Mouse (Mus musculus) ES-Bruce4 (cell line): ENCODE results near the gene Hs3st2. TPM values are rescaled to one million over a fixed set of nuclear protein-coding genes. Genes with fewer than 3 reads are reported as not detected.

Experiments used
- H3K27ac ChIP-seq: 2 replicates; pipeline ENCODE4 v1.5.1; 2012; ENCODE audit warnings: low read length, inconsistent platforms; ENCODE audit not compliant: insufficient read depth
- H3K27me3 ChIP-seq: 2 replicates; pipeline ENCODE4 v1.6.1; 2012; ENCODE audit warnings: mild to moderate bottlenecking, low read length, inconsistent platforms; ENCODE audit not compliant: control insufficient read depth, poor library complexity, insufficient read depth, severe bottlenecking
- H3K36me3 ChIP-seq: 2 replicates; pipeline ENCODE4 v1.6.1; 2012; ENCODE audit warnings: inconsistent platforms, mild to moderate bottlenecking, low read length, moderate library complexity; ENCODE audit not compliant: control insufficient read depth, poor library complexity, insufficient read depth, severe bottlenecking
- H3K4me1 ChIP-seq: one replicate; pipeline ENCODE4 v1.8.1; 2011; ENCODE audit warnings: low read length; ENCODE audit not compliant: control insufficient read depth, insufficient read depth
- H3K4me3 ChIP-seq: 2 replicates; pipeline ENCODE4 v1.5.1; 2011; ENCODE audit warnings: low read depth, mild to moderate bottlenecking, low read length
- H3K9ac ChIP-seq: 2 replicates; pipeline ENCODE4 v1.6.1; 2012; ENCODE audit warnings: low read depth, mild to moderate bottlenecking, inconsistent platforms; ENCODE audit not compliant: poor library complexity, severe bottlenecking
- H3K9me3 ChIP-seq: replicated peaks from 2 replicates; pipeline ENCODE4 v1.6.1; 2012; ENCODE audit warnings: mild to moderate bottlenecking, low read length, inconsistent platforms; ENCODE audit not compliant: control insufficient read depth, poor library complexity, insufficient read depth, severe bottlenecking
- CTCF ChIP-seq: IDR thresholded peaks from one replicate; pipeline ENCODE4 v1.8.1; 2011; ENCODE audit warnings: low read depth, low read length
- EP300 ChIP-seq: IDR thresholded peaks from 2 replicates; pipeline ENCODE4 v1.6.1; 2011; ENCODE audit warnings: low read depth, low read length; ENCODE audit not compliant: insufficient read depth
- POLR2A ChIP-seq: IDR thresholded peaks from one replicate; pipeline ENCODE4 v1.8.1; 2011; ENCODE audit warnings: low read length; ENCODE audit not compliant: insufficient read depth
- polyA plus RNA-seq: library from polyadenylated mRNA; stranded (reverse); fragments of >200 nt; gene quantifications from 2 replicates; pipeline ENCODE4 v1.2.4, GENCODE M21; 2011; ENCODE audit warnings: low read depth; ENCODE audit not compliant: missing spikeins, insufficient read depth, insufficient read length

Hs3st2 gene
- polyA plus RNA-seq, 1 experiment = not detected

- TF ChIP-seq CTCF (no peak), POLR2A (no peak), EP300 (no peak)
- Histone ChIP-seq H3K4me1 (no peaks in the 10 kb centered on the region), H3K27ac (no peak overlapping the region), H3K9ac (no peak overlapping the region), H3K9me3 (no peaks in the 10 kb centered on the region), H3K36me3 (no peaks in the 10 kb centered on the region), H3K4me3 (no peak overlapping the region), H3K27me3 (no peaks in the 10 kb centered on the region)
Observed at GRCm38 (mm10) chr7:121371990-121372389, 19.7 kb upstream of the Hs3st2 start.

DNA sequence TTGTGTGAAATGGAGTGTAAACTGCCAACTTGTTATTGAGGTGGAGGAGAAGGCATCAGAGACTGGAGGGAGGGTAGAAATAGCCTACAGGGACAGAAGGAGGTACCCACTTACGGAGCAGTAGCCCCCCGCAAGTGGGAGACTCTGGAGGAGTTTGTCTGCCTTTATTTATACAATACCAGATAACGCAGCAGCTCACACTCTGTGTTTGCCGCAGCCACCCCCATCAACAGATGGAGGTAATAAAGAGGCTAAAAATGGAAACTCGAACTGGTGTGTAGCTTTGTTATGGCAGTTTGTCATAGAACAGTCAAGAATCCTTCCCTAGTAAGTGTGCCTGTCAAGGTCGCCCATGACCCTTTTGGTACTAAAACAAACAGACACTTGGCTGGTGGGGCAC is 16.2 kb upstream of the Hs3st2 start:
- H3K36me3 ChIP-seq = no peaks in the 10 kb centered on the region
- no peak overlapping the region for H3K4me3 ChIP-seq
- no peaks in the 10 kb centered on the region for H3K27me3 ChIP-seq
- no peaks in the 10 kb centered on the region for H3K9me3 ChIP-seq
- no peak overlapping the region for H3K27ac ChIP-seq
- H3K4me1 ChIP-seq = no peaks in the 10 kb centered on the region
- no peak for TF ChIP-seq EP300
- no peak for TF ChIP-seq POLR2A
- TF ChIP-seq CTCF = no peak
- no peak overlapping the region for H3K9ac ChIP-seq

GRCm38 (mm10) chr7:121378942-121379341 is 12.7 kb upstream of the Hs3st2 start:
- Histone ChIP-seq H3K27ac (no peak overlapping the region), H3K4me1 (no peaks in the 10 kb centered on the region), H3K36me3 (no peaks in the 10 kb centered on the region), H3K9ac (no peak overlapping the region), H3K9me3 (no peaks in the 10 kb centered on the region), H3K27me3 (no peaks in the 10 kb centered on the region), H3K4me3 (no peak overlapping the region)
- TF ChIP-seq POLR2A = no peak
- TF ChIP-seq EP300 = no peak
- TF ChIP-seq CTCF = no peak

GRCm38 (mm10) chr7:121391984-121392739 is 503 bp downstream of the Hs3st2 start:
- Histone ChIP-seq H3K9ac (peak overlapping the region; percentile 11; the same call in 1 of the 2 replicates), H3K9me3 (no peaks in the 10 kb centered on the region), H3K27me3 (peaks cover 6% of the 10 kb centered on the region; the same call in 1 of the 2 replicates), H3K27ac (no peak overlapping the region), H3K36me3 (no peaks in the 10 kb centered on the region), H3K4me1 (no peaks in the 10 kb centered on the region), H3K4me3 (peak overlapping the region; percentile 50)
- TF ChIP-seq EP300 (no peak), POLR2A (no peak), CTCF (no peak)

DNA sequence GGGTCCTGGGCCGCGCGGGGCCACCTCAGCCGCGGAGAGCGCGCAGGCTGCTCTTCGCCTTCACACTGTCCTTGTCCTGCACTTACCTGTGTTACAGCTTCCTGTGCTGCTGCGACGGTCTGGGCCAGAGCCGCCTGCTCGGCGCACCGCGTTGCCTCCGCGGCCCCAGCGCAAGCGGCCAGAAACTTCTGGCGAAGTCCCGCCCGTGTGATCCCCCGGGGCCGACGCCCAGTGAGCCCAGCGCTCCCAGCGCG is 1.0 kb downstream of the Hs3st2 start:
- Histone ChIP-seq H3K27ac (no peak overlapping the region), H3K36me3 (no peaks in the 10 kb centered on the region), H3K9me3 (no peaks in the 10 kb centered on the region), H3K4me3 (peak overlapping the region; percentile 50), H3K27me3 (peaks cover 6% of the 10 kb centered on the region; the same call in 1 of the 2 replicates), H3K4me1 (no peaks in the 10 kb centered on the region), H3K9ac (peak overlapping the region; percentile 11; the same call in 1 of the 2 replicates)
- TF ChIP-seq POLR2A (no peak), CTCF (no peak), EP300 (no peak)

DNA sequence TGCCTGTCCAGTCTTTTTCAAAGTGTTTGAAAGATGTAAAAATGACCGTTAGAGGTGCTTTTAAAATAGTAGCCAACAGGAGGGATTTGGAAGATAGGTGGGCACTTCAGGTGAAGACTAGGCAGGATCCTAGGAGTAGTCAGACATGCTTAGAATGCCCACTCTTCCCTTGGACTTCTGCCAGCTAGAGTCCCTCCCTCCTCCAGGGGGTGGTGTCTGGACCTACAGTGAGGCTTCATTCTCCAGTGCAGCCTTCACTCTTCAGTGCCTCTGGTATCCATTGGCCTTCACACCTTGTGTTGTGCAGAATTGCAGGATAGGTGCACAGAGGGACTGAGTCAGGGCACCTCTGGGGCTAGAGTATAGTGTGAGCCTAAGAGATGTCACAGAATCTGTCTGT is 2.2 kb downstream of the Hs3st2 start:
- Histone ChIP-seq H3K9me3 (no peaks in the 10 kb centered on the region), H3K4me1 (no peaks in the 10 kb centered on the region), H3K27ac (no peak overlapping the region), H3K27me3 (peaks cover 6% of the 10 kb centered on the region; the same call in 1 of the 2 replicates), H3K4me3 (no peak overlapping the region), H3K36me3 (no peaks in the 10 kb centered on the region), H3K9ac (no peak overlapping the region)
- no peak for TF ChIP-seq CTCF
- no peak for TF ChIP-seq POLR2A
- no peak for TF ChIP-seq EP300
